Mouse (Mus musculus) small intestine, adult 2 months (tissue): Measurements from ENCODE around the gene Babam1.

Experiments
- CTCF ChIP-seq: fragments of 200-500 bp; IDR thresholded peaks from 2 replicates; pipeline ENCODE4 v1.5.1; 2012; ENCODE audit warnings: low read depth, mild to moderate bottlenecking, control low read depth, inconsistent platforms, low read length, moderate library complexity, mixed read lengths; ENCODE audit not compliant: insufficient replicate concordance, insufficient read length; ENCODE audit errors: extremely low read depth
- POLR2A ChIP-seq: fragments of 200-500 bp; IDR thresholded peaks from 2 replicates; pipeline ENCODE4 v1.6.1; 2012; ENCODE audit warnings: low read depth, mild to moderate bottlenecking, control low read depth, inconsistent platforms, low read length, moderate library complexity

DNA sequence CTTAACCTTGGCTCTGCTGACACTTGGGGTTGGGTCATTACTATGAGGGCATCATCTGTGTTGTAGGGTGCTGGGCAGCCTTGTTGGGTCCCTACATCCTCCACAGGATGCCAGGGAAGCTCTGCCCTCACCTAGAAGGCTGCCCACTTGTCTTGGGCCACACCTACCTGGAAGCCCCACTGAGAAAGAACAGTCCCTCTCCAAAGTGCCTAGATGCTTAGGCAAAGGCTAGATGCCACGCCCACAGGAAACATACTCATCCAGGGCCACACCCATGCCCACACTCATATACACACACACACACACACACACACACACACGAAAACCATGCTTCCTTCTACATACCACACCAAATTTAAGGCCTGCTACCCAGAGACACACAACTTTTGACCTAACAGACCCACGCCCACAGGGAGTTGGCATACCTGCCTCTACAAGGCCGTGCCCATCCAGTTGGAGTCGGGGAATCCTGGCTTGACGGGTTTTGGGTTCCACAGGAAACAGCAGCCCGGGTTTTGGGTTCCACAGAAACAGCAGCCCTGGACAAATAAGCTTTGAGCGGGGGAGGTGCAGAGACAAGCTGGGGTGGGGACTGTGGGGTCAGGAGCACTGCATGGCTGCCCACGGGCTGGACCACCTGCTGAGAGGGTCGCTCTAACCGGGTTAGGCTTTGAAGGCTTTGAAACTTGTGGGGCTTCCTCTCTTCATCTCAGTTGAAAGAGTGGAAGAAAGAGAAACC, 15.0 kb downstream of the Babam1 start:
- TF ChIP-seq CTCF = no peak
- no peak for TF ChIP-seq POLR2A
